Mouse (Mus musculus) liver, embryonic 12.5 days (tissue): Measurements from ENCODE around the gene Pkp1. TPM values are rescaled to one million over a fixed set of nuclear protein-coding genes. Genes with fewer than 3 reads are reported as not detected.

ENCODE experiments used
- ATAC-seq: fragments of 200-750 bp; cut with Nextera tagmentation; 2 replicates; pipeline ENCODE4 v1.8.0; 2017; ENCODE audit warnings: moderate number of reproducible peaks, mild to moderate bottlenecking, moderate library complexity
- H3K27ac ChIP-seq: fragments of 300-500 bp; sonication (generic); 2 replicates; pipeline ENCODE4 v1.5.1; 2016; ENCODE audit warnings: mild to moderate bottlenecking
- H3K27me3 ChIP-seq: fragments of 300-500 bp; sonication (generic); replicated peaks from 2 replicates; pipeline ENCODE4 v1.6.1; 2016; ENCODE audit warnings: mild to moderate bottlenecking, moderate library complexity
- H3K36me3 ChIP-seq: fragments of 300-500 bp; sonication (generic); 2 replicates; pipeline ENCODE4 v1.6.1; 2016; ENCODE audit warnings: mild to moderate bottlenecking, moderate library complexity
- H3K4me1 ChIP-seq: fragments of 300-500 bp; sonication (generic); 2 replicates; pipeline ENCODE4 v1.6.1; 2016
- H3K4me2 ChIP-seq: fragments of 300-500 bp; sonication (generic); 2 replicates; pipeline ENCODE4 v1.6.1; 2016; ENCODE audit warnings: mild to moderate bottlenecking, moderate library complexity
- H3K4me3 ChIP-seq: fragments of 300-500 bp; sonication (generic); 2 replicates; pipeline ENCODE4 v1.5.1; 2016; ENCODE audit warnings: mild to moderate bottlenecking, moderate library complexity
- H3K9ac ChIP-seq: fragments of 300-500 bp; sonication (generic); 2 replicates; pipeline ENCODE4 v1.6.1; 2016; ENCODE audit warnings: mild to moderate bottlenecking, moderate library complexity
- H3K9me3 ChIP-seq: fragments of 300-500 bp; sonication (generic); replicated peaks from 2 replicates; pipeline ENCODE4 v1.6.1; 2016; ENCODE audit warnings: mild to moderate bottlenecking, moderate library complexity
- WGBS: fragments of 180-500 bp; shearing (Covaris S2); methylation state at CpG from one replicate; pipeline ENCODE4 v1.1.7; 2016; ENCODE audit not compliant: insufficient replicate concordance; 5-methylcytosine and 5-hydroxymethylcytosine counted together
- polyA plus RNA-seq: library from polyadenylated mRNA; unstranded; fragments of >200 nt; fragmentation: Nextera tagmentation; extraction: Ambion mirVana; gene quantifications from 2 replicates; pipeline ENCODE4 v1.2.1, GENCODE M21; 2016

Pkp1 gene
- polyA plus RNA-seq, 1 experiment from 2014 or later: not detected

GRCm38 (mm10) chr1:135835716-135836483, 83.1 kb downstream of the Pkp1 start, which contains the start of gene Tnnt2:
Gene Tnnt2, plus strand, starts transcription at chr1:135836354.
- no peak within 1 kb of the TSS for H3K27ac ChIP-seq
- H3K27me3 ChIP-seq: peaks cover 75% of the 10 kb centered on the region
- no peaks in the 10 kb centered on the region for H3K36me3 ChIP-seq
- no peak within 1 kb of the TSS for H3K4me3 ChIP-seq
- no peak for ATAC-seq
- 45% methylated on average over 9 of the region's 9 CpGs for WGBS
- peaks cover 8% of the 10 kb centered on the region; the same call in 1 of the 2 replicates for H3K4me1 ChIP-seq
- no peaks in the 10 kb centered on the region for H3K9me3 ChIP-seq
- no peak within 1 kb of the TSS for H3K4me2 ChIP-seq
- H3K9ac ChIP-seq: no peak within 1 kb of the TSS

GRCm38 (mm10) chr1:135834983-135835382, 84.0 kb downstream of the Pkp1 start:
- H3K4me2 ChIP-seq: no peak overlapping the region

GRCm38 (mm10) chr1:135834206-135834859, 84.7 kb downstream of the Pkp1 start:
- Histone ChIP-seq H3K9ac (no peak overlapping the region), H3K4me2 (no peak overlapping the region), H3K36me3 (no peaks in the 10 kb centered on the region), H3K27me3 (peaks cover 88% of the 10 kb centered on the region), H3K27ac (no peak overlapping the region), H3K9me3 (no peaks in the 10 kb centered on the region), H3K4me1 (peaks cover 8% of the 10 kb centered on the region; the same call in 1 of the 2 replicates), H3K4me3 (no peak overlapping the region)
- 55% methylated on average over 6 of the region's 6 CpGs for WGBS
- no peak for ATAC-seq

More at GRCm38 (mm10) chr1:135834983-135835382, 84.0 kb downstream of the Pkp1 start:
- Histone ChIP-seq H3K9me3 (no peaks in the 10 kb centered on the region), H3K4me3 (no peak overlapping the region), H3K36me3 (no peaks in the 10 kb centered on the region), H3K27me3 (peaks cover 82% of the 10 kb centered on the region), H3K4me1 (peaks cover 8% of the 10 kb centered on the region; the same call in 1 of the 2 replicates), H3K27ac (no peak overlapping the region), H3K9ac (no peak overlapping the region)
- WGBS: 75% methylated on average over 8 of the region's 8 CpGs
- ATAC-seq: no peak

DNA sequence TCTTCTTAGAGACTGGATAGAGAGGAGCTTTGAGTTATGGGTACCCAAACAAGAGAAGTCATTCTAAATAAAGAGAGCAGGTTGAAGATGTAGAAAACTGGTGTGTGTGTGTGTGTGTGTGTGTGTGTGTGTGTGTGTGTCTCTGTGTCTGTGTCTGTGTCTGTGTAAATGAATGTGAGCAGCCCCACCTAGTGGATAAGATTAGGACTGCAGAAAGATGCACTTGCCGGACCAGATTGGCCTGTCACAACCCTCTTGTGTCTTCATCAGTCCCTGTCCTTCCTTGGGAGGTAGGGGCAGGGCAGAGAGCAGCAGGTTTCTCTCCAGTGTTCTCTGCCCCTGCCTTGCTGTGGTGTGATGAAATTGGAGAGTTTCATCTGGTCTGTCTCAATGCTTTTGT, 90.1 kb downstream of the Pkp1 start:
- no peak overlapping the region for H3K27ac ChIP-seq
- H3K4me3 ChIP-seq: no peak overlapping the region
- WGBS: 21% methylated on average over 1 of the region's 1 CpGs
- no peak overlapping the region for H3K4me2 ChIP-seq
- H3K4me1 ChIP-seq: no peaks in the 10 kb centered on the region
- H3K36me3 ChIP-seq: no peaks in the 10 kb centered on the region
- no peaks in the 10 kb centered on the region for H3K9me3 ChIP-seq
- H3K9ac ChIP-seq: no peak overlapping the region
- peaks cover 76% of the 10 kb centered on the region for H3K27me3 ChIP-seq
- ATAC-seq: no peak

DNA sequence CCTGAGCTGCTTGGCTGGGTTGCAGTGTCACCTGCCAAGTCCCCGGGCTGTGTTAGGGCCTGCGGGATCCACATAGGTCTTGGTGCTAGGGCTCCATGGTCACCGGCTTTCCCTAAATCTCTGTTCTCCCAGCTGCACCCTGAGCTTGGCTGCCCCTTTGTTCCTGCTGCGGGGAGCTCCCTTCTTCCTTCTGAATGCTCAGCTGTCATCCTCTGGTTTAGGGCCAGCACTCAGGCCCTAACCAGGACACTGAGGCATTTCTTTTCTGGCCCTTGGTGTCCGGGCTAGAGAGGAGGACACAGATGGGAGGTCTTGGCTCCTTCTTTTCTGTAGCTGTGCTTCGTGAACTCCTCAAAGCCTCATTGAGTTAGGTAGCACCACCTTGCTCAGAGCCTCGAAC, 97.2 kb downstream of the Pkp1 start:
- H3K36me3 ChIP-seq: no peaks in the 10 kb centered on the region

More for the DNA sequence above, 97.2 kb downstream of the Pkp1 start:
- Histone ChIP-seq H3K9ac (no peak overlapping the region), H3K27ac (no peak overlapping the region), H3K4me1 (peaks cover 16% of the 10 kb centered on the region; the same call in 1 of the 2 replicates), H3K9me3 (no peaks in the 10 kb centered on the region), H3K4me2 (no peak overlapping the region), H3K4me3 (no peak overlapping the region), H3K27me3 (peaks cover 89% of the 10 kb centered on the region)
- no peak for ATAC-seq
- 72% methylated on average over 7 of the region's 7 CpGs for WGBS

Other genes with a start within 250 kb of the Pkp1 start
- gene Csrp1, start 199.1 kb downstream of the Pkp1 start, polyA plus RNA-seq: 56.2 and 60.7 TPM in 2 replicates
- gene Phlda3, start 153.1 kb downstream of the Pkp1 start, polyA plus RNA-seq: 11.4 and 11.9 TPM in 2 replicates
- gene Tnni1, start 139.8 kb downstream of the Pkp1 start, polyA plus RNA-seq: 10.5 and 12.9 TPM in 2 replicates
- gene Lad1, start 100.6 kb downstream of the Pkp1 start, polyA plus RNA-seq: 0.26 and 0.79 TPM in 2 replicates
- 1.5 and 3.3 TPM in 2 replicates for gene Tnnt2, start 82.9 kb downstream of the Pkp1 start, polyA plus RNA-seq
- not detected in 2 replicates for gene Igfn1, start 87.1 kb upstream of the Pkp1 start, polyA plus RNA-seq
- 95.0 and 103 TPM in 2 replicates for gene Tmem9, start 88.9 kb upstream of the Pkp1 start, polyA plus RNA-seq
- gene Ascl5, start 131.6 kb upstream of the Pkp1 start, polyA plus RNA-seq: not detected in 2 replicates
- 0.08 and 0.20 TPM in 2 replicates for gene Cacna1s, start 133.5 kb upstream of the Pkp1 start, polyA plus RNA-seq
- gene Kif21b, start 212.2 kb upstream of the Pkp1 start, polyA plus RNA-seq: 2.9 and 3.6 TPM in 2 replicates